Mouse (Mus musculus) ES-E14 (cell line): ENCODE results near the gene Cpped1. TPM values are rescaled to one million over a fixed set of nuclear protein-coding genes. Genes with fewer than 3 reads are reported as not detected.

Experiments used
- DNase-seq: peaks from one replicate; pipeline ENCODE4 v3.0.0-alpha.2; 2013; ENCODE audit warnings: low read depth, low spot score
- H3K27ac ChIP-seq: 2 replicates; pipeline ENCODE4 v1.5.1; 2012; ENCODE audit warnings: low read depth, mild to moderate bottlenecking, low read length, moderate library complexity, mixed read lengths; ENCODE audit not compliant: poor library complexity, insufficient read depth, severe bottlenecking
- H3K36me3 ChIP-seq: 2 replicates; pipeline ENCODE4 v1.6.1; 2012; ENCODE audit warnings: mild to moderate bottlenecking, low read length, moderate library complexity, mixed read lengths; ENCODE audit not compliant: control insufficient read depth, poor library complexity, insufficient read depth, severe bottlenecking
- H3K4me1 ChIP-seq, 2 experiments: fragments of 150-350 bp in 1 of 2; sonication (generic) in 1 of 2; 2 replicates each; pipeline ENCODE4 v1.6.1; 2012; ENCODE audit warnings: low read length in 2 of 2, mild to moderate bottlenecking in 1 of 2, mixed read lengths in 1 of 2; ENCODE audit not compliant: control insufficient read depth in 2 of 2, insufficient read depth in 2 of 2, poor library complexity in 1 of 2
- H3K4me3 ChIP-seq, 2 experiments: fragments of 150-350 bp in 1 of 2; sonication (generic) in 1 of 2; 2 replicates each; pipeline ENCODE4 v1.5.1; 2012; ENCODE audit warnings: low read length in 2 of 2, low read depth in 1 of 2, mild to moderate bottlenecking in 1 of 2, mixed read lengths in 1 of 2; ENCODE audit not compliant: insufficient read depth in 1 of 2, poor library complexity in 1 of 2, severe bottlenecking in 1 of 2
- H3K9ac ChIP-seq: 2 replicates; pipeline ENCODE4 v1.6.1; 2012; ENCODE audit warnings: low read depth, mild to moderate bottlenecking, low read length, mixed read lengths; ENCODE audit not compliant: poor library complexity, insufficient read depth, severe bottlenecking
- H3K9me3 ChIP-seq: fragments of 150-350 bp; sonication (generic); 2 replicates; pipeline ENCODE4 v1.6.1; 2012; ENCODE audit warnings: low read depth, mild to moderate bottlenecking, low read length; ENCODE audit not compliant: control insufficient read depth, insufficient read depth
- CHD2 ChIP-seq: IDR thresholded peaks from 2 replicates; pipeline ENCODE4 v1.6.1; 2014; ENCODE audit warnings: mild to moderate bottlenecking, low read depth, low read length, inconsistent platforms
- HCFC1 ChIP-seq: IDR thresholded peaks from 2 replicates; pipeline ENCODE4 v1.6.1; 2012; ENCODE audit warnings: low read length, inconsistent platforms, borderline replicate concordance; ENCODE audit not compliant: insufficient read depth
- MAFK ChIP-seq: IDR thresholded peaks from 2 replicates; pipeline ENCODE4 v1.6.1; 2014; ENCODE audit warnings: mild to moderate bottlenecking, low read depth, low read length, inconsistent platforms; ENCODE audit not compliant: insufficient read depth
- ZC3H11A ChIP-seq: IDR thresholded peaks from 2 replicates; pipeline ENCODE4 v1.6.1; 2012; ENCODE audit warnings: low read depth, mild to moderate bottlenecking, inconsistent platforms, low read length, borderline replicate concordance
- ZNF384 ChIP-seq: IDR thresholded peaks from 2 replicates; pipeline ENCODE4 v1.6.1; 2012; ENCODE audit warnings: low read depth, low read length, inconsistent platforms
- in situ Hi-C, 2 experiments: fragments of 600-800 bp; cut with MboI; formaldehyde crosslinking; loops; one replicate each; pipeline ENCODE4 v1.15.1; 2025; ENCODE audit warnings: low sequenced_read_pairs in 2 of 2, inconsistent platforms in 1 of 2; ENCODE audit not compliant: unreplicated experiment in 2 of 2
- total RNA-seq: library from RNA; depleted of rRNA; stranded (reverse); fragments of 300-350 nt; gene quantifications from 2 replicates; pipeline ENCODE4 v1.2.3, GENCODE M21; 2012

Cpped1 gene
- total RNA-seq, 1 experiment, result 10.8 TPM

DNA sequence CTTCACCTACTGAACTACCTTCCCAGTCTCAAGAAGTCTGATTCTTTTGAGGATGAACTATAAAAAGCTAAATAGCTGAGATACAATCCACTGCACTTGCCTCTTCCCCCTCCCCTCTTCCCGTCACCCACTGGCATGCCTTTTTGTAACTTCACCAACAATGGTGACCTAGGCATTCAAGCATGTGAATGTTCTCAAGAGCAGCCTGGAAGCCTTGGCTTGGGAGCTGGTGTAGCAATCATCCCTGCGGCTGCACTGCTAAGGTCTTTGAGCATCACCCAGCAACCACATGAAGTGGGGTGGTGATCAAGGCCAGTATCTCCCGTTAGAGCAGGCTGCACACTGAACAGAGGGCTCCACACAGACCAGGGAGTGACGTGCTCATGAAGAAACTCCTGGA is 114.6 kb downstream of the Cpped1 start:
- no peak for TF ChIP-seq ZC3H11A
- TF ChIP-seq CHD2, result no peak
- TF ChIP-seq ZNF384, result no peak
- no peak for TF ChIP-seq MAFK
- no peak for TF ChIP-seq HCFC1
- in situ Hi-C loops, result no loop called here
- Histone ChIP-seq H3K36me3 (no peaks in the 10 kb centered on the region), H3K4me3 (no peak overlapping the region), H3K9me3 (no peaks in the 10 kb centered on the region), H3K4me1 (no peaks in the 10 kb centered on the region), H3K9ac (no peak overlapping the region), H3K27ac (no peak overlapping the region)
- no peak for DNase-seq

DNA sequence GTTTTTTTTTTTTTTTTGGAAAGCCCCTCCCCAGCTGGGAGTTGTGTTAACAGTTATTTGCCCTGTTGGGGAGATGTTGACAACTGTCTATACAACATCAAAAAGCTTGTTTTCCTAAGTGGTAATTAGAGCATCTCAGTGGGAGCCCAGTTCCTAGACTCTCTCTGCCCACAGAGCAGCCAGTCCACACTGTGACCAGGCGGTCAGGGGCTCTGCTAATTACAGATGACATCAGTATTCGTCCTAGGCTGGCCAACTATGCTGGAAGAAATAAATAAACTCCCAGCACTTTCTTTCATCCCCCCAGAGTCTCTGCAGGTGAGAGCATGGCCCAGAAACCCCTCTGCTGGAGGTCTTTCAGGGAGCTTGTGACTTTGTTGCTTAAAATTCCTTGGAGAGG is 115.9 kb downstream of the Cpped1 start:
- in situ Hi-C loops, result no loop called here
- H3K4me1 ChIP-seq, result no peaks in the 10 kb centered on the region
- DNase-seq, result no peak
- H3K9ac ChIP-seq, result no peak overlapping the region
- H3K36me3 ChIP-seq, result no peaks in the 10 kb centered on the region
- H3K27ac ChIP-seq, result no peak overlapping the region
- H3K9me3 ChIP-seq, result no peaks in the 10 kb centered on the region
- TF ChIP-seq MAFK (no peak), CHD2 (no peak), HCFC1 (no peak), ZC3H11A (no peak), ZNF384 (no peak)
- H3K4me3 ChIP-seq, result no peak overlapping the region

DNA sequence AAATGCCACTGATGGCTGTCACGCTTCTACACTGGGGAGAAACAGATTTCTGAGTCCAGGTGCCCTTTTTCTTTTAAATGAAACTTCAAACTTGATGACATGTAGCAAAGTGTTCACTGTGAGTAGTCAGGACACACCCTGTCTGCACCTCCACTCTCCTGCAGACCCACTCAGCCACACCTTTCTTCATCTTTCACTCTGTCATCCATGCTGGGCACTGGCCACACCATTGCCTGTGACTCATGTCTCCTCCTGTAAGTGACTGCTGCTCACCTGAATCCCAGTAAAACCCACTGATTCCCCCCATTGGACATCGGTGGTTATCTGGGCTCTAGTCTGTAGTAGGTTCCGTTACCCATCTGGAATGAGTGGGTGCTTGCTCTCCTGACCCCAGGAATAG is 118.8 kb downstream of the Cpped1 start:
- Histone ChIP-seq H3K9ac (no peak overlapping the region), H3K4me1 (no peaks in the 10 kb centered on the region), H3K36me3 (no peaks in the 10 kb centered on the region), H3K9me3 (no peaks in the 10 kb centered on the region), H3K4me3 (no peak overlapping the region), H3K27ac (no peak overlapping the region)
- no peak for DNase-seq
- in situ Hi-C loops, result no loop called here
- TF ChIP-seq ZNF384, result no peak
- TF ChIP-seq ZC3H11A, result no peak
- TF ChIP-seq CHD2, result no peak
- TF ChIP-seq HCFC1, result no peak
- no peak for TF ChIP-seq MAFK

DNA sequence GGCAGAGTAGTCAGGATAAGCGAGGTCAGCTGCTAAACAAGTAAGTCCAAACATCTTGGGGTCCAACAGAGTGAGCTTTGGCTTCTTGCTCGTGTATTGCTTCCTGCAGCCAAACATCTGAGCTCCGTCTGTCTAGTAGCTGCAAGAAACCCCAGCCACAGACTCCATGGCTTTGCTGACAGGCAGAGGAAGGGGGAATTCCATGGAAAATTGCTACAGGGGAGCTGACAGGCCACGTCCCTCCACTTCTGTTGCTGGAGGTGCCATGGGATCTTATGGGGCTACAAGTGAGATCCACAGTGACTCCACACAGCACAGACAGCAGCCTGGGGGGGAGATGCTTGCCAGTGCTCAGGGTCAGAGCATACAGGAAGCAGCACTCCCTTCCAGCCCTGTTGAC is 123.4 kb downstream of the Cpped1 start:
- Histone ChIP-seq H3K9me3 (no peaks in the 10 kb centered on the region), H3K9ac (no peak overlapping the region), H3K4me3 (no peak overlapping the region), H3K4me1 (no peaks in the 10 kb centered on the region; a peak in 1 of 4 replicates), H3K27ac (no peak overlapping the region), H3K36me3 (no peaks in the 10 kb centered on the region)
- TF ChIP-seq ZC3H11A, result no peak
- TF ChIP-seq CHD2, result no peak
- no peak for DNase-seq
- in situ Hi-C loops, result no loop called here

DNA sequence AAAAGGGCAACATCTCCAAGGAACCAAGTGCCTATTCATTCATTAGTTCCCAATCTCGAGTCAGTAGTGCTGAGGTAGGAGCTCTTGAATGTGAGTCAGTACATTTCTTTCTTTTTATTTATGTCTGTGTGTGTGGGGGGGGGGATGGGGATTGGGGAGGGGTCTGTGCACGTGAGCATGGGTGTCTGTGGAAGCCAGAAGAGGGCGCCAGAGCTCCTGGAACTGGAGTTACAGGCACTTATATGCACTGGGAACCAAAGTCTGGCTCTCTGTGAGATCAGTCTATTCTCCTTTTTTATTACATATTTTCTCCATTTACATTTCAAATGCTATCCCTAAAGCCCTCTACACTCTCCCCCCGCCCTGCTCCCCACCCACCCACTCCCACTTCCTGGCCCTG is 124.9 kb downstream of the Cpped1 start:
- Histone ChIP-seq H3K27ac (no peak overlapping the region), H3K4me1 (no peaks in the 10 kb centered on the region; a peak in 1 of 4 replicates), H3K9me3 (no peaks in the 10 kb centered on the region), H3K9ac (no peak overlapping the region), H3K4me3 (no peak overlapping the region), H3K36me3 (no peaks in the 10 kb centered on the region)
- DNase-seq, result peak; percentile 17
- TF ChIP-seq ZC3H11A (peak; percentile 45; the same call in 1 of the 2 replicates), ZNF384 (no peak), CHD2 (no peak), HCFC1 (no peak), MAFK (no peak)
- in situ Hi-C loops, result no loop called here
